Mouse (Mus musculus) ES-Bruce4 (cell line): ENCODE results near the gene Slc25a21.

ENCODE experiments used
- CTCF ChIP-seq: IDR thresholded peaks from one replicate; pipeline ENCODE4 v1.8.1; 2011; ENCODE audit warnings: low read depth, low read length
- POLR2A ChIP-seq: IDR thresholded peaks from one replicate; pipeline ENCODE4 v1.8.1; 2011; ENCODE audit warnings: low read length; ENCODE audit not compliant: insufficient read depth

GRCm38 (mm10) chr12:56689331-56689730 is 507.9 kb downstream of the Slc25a21 start:
- TF ChIP-seq CTCF (no peak), POLR2A (no peak)
